Mouse (Mus musculus) embryonic facial prominence, embryonic 12.5 days (tissue): Measurements from ENCODE around the gene AC124502.3. TPM values are rescaled to one million over a fixed set of nuclear protein-coding genes. Genes with fewer than 3 reads are reported as not detected.
A peak's percentile ranks its signal among the peaks of the same experiment; 100 is the strongest.

Experiments
- ATAC-seq: fragments of 200-750 bp; cut with Nextera tagmentation; 2 replicates; pipeline ENCODE4 v1.8.0; 2017; ENCODE audit not compliant: insufficient number of reproducible peaks, insufficient read depth, low FRiP score, low TSS enrichment
- H3K27ac ChIP-seq: fragments of 300-500 bp; sonication (generic); 2 replicates; pipeline ENCODE4 v1.5.1; 2016; ENCODE audit warnings: mild to moderate bottlenecking
- H3K27me3 ChIP-seq: fragments of 300-500 bp; sonication (generic); 2 replicates; pipeline ENCODE4 v1.6.1; 2016; ENCODE audit warnings: mild to moderate bottlenecking, moderate library complexity
- H3K36me3 ChIP-seq: fragments of 300-500 bp; sonication (generic); 2 replicates; pipeline ENCODE4 v1.6.1; 2016; ENCODE audit warnings: mild to moderate bottlenecking
- H3K4me1 ChIP-seq: fragments of 300-500 bp; sonication (generic); 2 replicates; pipeline ENCODE4 v1.6.1; 2016
- H3K4me2 ChIP-seq: fragments of 300-500 bp; sonication (generic); replicated peaks from 2 replicates; pipeline ENCODE4 v1.6.1; 2016; ENCODE audit warnings: mild to moderate bottlenecking, moderate library complexity
- H3K4me3 ChIP-seq: fragments of 300-500 bp; sonication (generic); 2 replicates; pipeline ENCODE4 v1.5.1; 2016; ENCODE audit warnings: mild to moderate bottlenecking
- H3K9ac ChIP-seq: fragments of 300-500 bp; sonication (generic); 2 replicates; pipeline ENCODE4 v1.6.1; 2016; ENCODE audit warnings: mild to moderate bottlenecking, moderate library complexity
- H3K9me3 ChIP-seq: fragments of 300-500 bp; sonication (generic); 2 replicates; pipeline ENCODE4 v1.6.1; 2016; ENCODE audit warnings: mild to moderate bottlenecking, moderate library complexity
- WGBS: fragments of 180-500 bp; shearing (Covaris S2); methylation state at CpG from one replicate; pipeline ENCODE4 v1.1.7; 2016; 5-methylcytosine and 5-hydroxymethylcytosine counted together
- polyA plus RNA-seq: library from polyadenylated mRNA; unstranded; fragments of >200 nt; fragmentation: Nextera tagmentation; extraction: Ambion mirVana; gene quantifications from 2 replicates; pipeline ENCODE4 v1.2.1, GENCODE M21; 2016

Gene AC124502.3
- polyA plus RNA-seq, 1 experiment from 2014 or later, result 4.7 TPM

DNA sequence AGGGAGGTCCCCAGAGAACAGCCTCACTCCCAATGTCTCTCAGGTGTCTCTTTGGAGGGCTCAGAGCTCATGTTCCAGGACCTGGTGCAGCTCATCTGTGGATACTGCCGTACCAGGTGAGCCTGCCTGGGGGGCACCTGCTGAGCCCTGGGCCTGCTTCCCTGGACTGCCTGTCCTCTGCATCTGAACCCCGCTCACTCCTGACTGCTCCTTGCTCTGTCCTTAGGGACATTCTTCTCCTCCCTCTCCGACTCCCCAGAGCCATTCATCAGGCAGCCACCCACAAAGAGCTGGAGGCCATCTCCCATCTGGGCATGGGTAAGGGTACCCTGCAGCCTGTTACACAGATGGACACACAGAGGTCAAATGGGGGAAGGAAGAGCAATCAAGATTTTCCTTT is 12.8 kb downstream of the AC124502.3 start:
- H3K36me3 ChIP-seq, result peaks cover 30% of the 10 kb centered on the region
- peaks cover 47% of the 10 kb centered on the region for H3K27me3 ChIP-seq
- peaks cover 34% of the 10 kb centered on the region for H3K4me1 ChIP-seq
- H3K9me3 ChIP-seq, result no peaks in the 10 kb centered on the region
- H3K4me3 ChIP-seq, result 0 out of 2 replicates have a peak overlapping the region, but pooled peaks have one; percentile 13
- peak overlapping the region; percentile 38 for H3K4me2 ChIP-seq
- no peak overlapping the region for H3K27ac ChIP-seq
- no peak for ATAC-seq
- 42% methylated on average over 3 of the region's 3 CpGs for WGBS
- no peak overlapping the region for H3K9ac ChIP-seq

DNA sequence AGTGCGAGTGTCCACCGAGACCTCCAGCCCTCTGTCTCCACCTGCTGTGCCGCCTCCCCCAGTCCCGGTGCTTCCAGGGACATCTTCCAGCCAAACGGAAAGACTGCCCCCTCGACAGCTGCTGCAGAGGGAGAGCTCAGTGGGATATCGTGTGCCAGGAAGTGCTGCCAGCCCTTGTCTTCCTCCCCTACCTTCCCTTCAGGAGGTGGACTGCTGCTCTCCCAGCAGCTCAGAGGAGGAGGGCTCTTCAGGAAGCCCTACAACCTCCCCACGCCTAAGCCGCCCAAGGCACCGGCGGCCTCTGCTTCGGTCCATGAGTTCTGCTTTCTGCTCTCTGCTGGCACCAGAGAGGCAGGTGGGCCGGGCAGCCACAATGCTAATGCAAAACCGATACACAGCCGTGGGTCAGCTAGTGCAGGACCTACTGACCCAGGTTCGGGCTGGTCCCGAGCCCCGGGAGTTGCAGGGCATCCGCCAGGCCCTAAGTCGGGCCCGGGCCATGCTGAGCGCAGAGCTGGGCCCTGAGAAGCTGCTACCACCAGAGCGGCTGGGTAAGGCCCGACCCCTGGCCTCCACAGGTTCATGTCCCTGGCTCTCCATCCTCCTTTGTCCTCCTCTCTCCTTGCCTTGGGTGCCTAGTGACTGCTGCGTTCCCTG is 13.6 kb downstream of the AC124502.3 start:
- Histone ChIP-seq H3K4me2 (no peak overlapping the region), H3K9me3 (no peaks in the 10 kb centered on the region), H3K9ac (no peak overlapping the region; the same call in 1 of the 2 replicates), H3K4me3 (no peak overlapping the region), H3K27ac (no peak overlapping the region), H3K4me1 (peaks cover 39% of the 10 kb centered on the region), H3K36me3 (peaks cover 23% of the 10 kb centered on the region), H3K27me3 (peaks cover 47% of the 10 kb centered on the region)
- no peak for ATAC-seq
- 31% methylated on average over 25 of the region's 25 CpGs for WGBS

DNA sequence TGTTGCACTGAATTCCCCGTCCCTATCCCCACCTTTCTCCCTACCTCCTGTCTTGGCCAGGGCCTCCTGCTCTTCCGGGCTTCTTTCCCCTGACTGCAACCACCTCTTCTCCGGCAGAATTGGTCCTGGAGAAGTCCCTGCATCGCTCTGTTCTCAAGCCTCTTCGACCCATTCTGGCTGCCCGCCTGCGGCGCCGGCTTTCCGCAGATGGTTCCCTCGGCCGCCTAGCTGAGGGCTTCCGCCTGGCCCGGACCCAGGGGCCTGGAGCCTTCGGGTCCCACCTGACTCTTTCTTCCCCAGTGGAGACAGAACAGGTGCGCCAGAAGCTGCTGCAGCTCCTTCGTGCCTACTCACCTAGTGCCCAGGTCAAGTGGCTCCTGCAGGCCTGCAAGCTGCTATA is 14.2 kb downstream of the AC124502.3 start:
- H3K27ac ChIP-seq, result no peak overlapping the region
- ATAC-seq, result no peak
- peaks cover 17% of the 10 kb centered on the region for H3K36me3 ChIP-seq
- peaks cover 39% of the 10 kb centered on the region for H3K4me1 ChIP-seq
- H3K27me3 ChIP-seq, result peaks cover 47% of the 10 kb centered on the region
- no peak overlapping the region for H3K9ac ChIP-seq
- H3K9me3 ChIP-seq, result no peaks in the 10 kb centered on the region
- no peak overlapping the region for H3K4me2 ChIP-seq
- no peak overlapping the region for H3K4me3 ChIP-seq
- 61% methylated on average over 17 of the region's 17 CpGs for WGBS

- Histone ChIP-seq H3K4me1 (peaks cover 49% of the 10 kb centered on the region), H3K4me3 (0 out of 2 replicates have a peak overlapping the region, but pooled peaks have one; percentile 1), H3K27ac (no peak overlapping the region), H3K9me3 (no peaks in the 10 kb centered on the region), H3K9ac (no peak overlapping the region), H3K4me2 (no peak overlapping the region), H3K36me3 (peaks cover 8% of the 10 kb centered on the region; the same call in 1 of the 2 replicates), H3K27me3 (peaks cover 47% of the 10 kb centered on the region)
- no peak for ATAC-seq
- WGBS, result 14% methylated on average over 9 of the region's 9 CpGs
Measured at GRCm38 (mm10) chr19:5053909-5054308, 15.2 kb downstream of the AC124502.3 start.

DNA sequence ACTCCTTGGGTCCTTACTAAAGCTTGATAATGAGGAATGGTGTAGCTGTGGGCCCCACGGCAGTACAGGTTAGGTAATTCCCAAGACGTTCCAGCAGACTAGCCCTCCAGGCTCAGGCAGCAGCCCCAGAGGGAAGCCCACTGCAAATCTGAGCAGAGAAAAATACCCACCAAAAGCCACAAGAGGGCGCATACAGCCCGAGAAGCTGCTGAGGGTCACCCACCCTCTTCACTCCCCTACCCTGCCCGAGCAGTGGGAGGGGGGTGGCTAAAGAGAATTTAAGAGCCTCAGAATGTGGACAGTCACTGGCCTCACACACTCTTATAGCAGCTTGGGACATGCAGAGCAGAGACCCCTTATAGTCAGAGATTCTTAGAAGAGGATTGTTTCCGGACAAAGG is 17.6 kb downstream of the AC124502.3 start:
- peak; percentile 10; the same call in 1 of the 2 replicates for ATAC-seq
- WGBS, result 8% methylated on average over 6 of the region's 6 CpGs
- Histone ChIP-seq H3K4me1 (peaks cover 55% of the 10 kb centered on the region), H3K9ac (no peak overlapping the region), H3K4me3 (no peak overlapping the region), H3K9me3 (no peaks in the 10 kb centered on the region), H3K4me2 (no peak overlapping the region; the same call in 1 of the 2 replicates), H3K36me3 (no peaks in the 10 kb centered on the region), H3K27me3 (peaks cover 30% of the 10 kb centered on the region), H3K27ac (no peak overlapping the region)

- no peak for ATAC-seq
- WGBS, result 24% methylated on average over 16 of the region's 16 CpGs
- peak overlapping the region; percentile 59; the same call in 1 of the 2 replicates for H3K27ac ChIP-seq
- peaks cover 12% of the 10 kb centered on the region for H3K27me3 ChIP-seq
- H3K9ac ChIP-seq, result no peak overlapping the region
- H3K4me3 ChIP-seq, result no peak overlapping the region
- peaks cover 46% of the 10 kb centered on the region for H3K4me1 ChIP-seq
- H3K9me3 ChIP-seq, result no peaks in the 10 kb centered on the region
- H3K4me2 ChIP-seq, result no peak overlapping the region
- no peaks in the 10 kb centered on the region for H3K36me3 ChIP-seq
Measured at GRCm38 (mm10) chr19:5057876-5058775, 19.4 kb downstream of the AC124502.3 start.

DNA sequence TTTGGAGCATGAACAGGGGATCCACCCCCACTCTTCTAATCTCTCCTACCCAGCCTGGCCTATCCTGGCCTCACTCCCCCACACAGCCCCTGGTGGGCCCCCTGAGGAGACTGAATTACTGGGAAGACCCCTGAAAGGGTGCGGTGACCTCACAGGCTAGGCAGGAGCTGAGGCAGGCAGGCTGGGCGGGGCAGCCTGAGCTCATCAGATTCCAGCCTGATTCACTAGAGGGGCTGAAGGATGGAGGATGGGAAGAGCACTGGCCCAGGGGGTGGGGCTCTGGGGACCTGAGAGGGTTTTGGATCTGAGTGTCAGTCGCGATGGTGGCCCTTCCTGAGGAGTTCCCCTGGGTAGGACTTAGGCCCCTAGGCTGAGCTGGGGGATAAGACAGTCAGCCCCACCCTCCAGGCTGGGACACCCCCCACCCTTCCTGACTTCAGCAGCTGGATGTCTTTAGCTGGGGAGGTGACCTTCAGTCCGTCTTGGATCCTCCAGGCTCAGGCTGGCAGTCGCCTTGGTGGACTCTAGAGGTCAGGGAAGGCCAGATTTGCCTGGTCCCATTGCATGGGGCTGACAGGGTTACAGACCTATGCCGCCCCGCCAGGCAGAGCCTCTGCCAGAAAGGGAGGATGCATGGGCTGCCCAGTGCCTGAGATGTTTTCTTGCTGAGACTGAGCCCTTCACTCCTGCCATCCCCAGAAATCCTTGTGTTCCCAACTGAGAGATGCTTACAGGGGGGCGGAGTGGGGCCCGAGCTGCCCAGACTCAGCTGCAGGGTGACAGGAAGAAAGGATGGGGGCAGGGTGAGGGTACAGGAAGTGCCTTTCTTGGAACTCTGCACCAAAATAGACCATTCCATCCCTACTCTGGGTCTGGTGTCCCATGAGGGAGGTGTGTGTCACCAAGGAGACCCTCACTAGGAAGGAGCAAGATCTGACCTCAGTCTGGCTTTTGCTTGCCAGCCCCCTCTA is 20.4 kb downstream of the AC124502.3 start:
- peak overlapping the region; percentile 59 for H3K27ac ChIP-seq
- no peaks in the 10 kb centered on the region for H3K9me3 ChIP-seq
- peak overlapping the region; percentile 25; the same call in 1 of the 2 replicates for H3K9ac ChIP-seq
- peaks cover 46% of the 10 kb centered on the region for H3K4me1 ChIP-seq
- H3K4me3 ChIP-seq, result no peak overlapping the region
- H3K4me2 ChIP-seq, result peak overlapping the region; percentile 10; the same call in 1 of the 2 replicates
- ATAC-seq, result peak; percentile 45; the same call in 1 of the 2 replicates
- 0 out of 2 replicates have a peak, but pooled peaks cover 3% of the 10 kb centered on the region for H3K27me3 ChIP-seq
- no peaks in the 10 kb centered on the region for H3K36me3 ChIP-seq
- WGBS, result 12% methylated on average over 10 of the region's 10 CpGs

GRCm38 (mm10) chr19:5060365-5061330 is 22.0 kb downstream of the AC124502.3 start:
- Histone ChIP-seq H3K27ac (peak overlapping the region; percentile 59), H3K4me3 (no peak overlapping the region), H3K4me1 (peaks cover 57% of the 10 kb centered on the region), H3K27me3 (no peaks in the 10 kb centered on the region), H3K36me3 (no peaks in the 10 kb centered on the region), H3K9ac (no peak overlapping the region), H3K9me3 (no peaks in the 10 kb centered on the region), H3K4me2 (no peak overlapping the region)
- WGBS, result 36% methylated on average over 5 of the region's 5 CpGs
- no peak for ATAC-seq

DNA sequence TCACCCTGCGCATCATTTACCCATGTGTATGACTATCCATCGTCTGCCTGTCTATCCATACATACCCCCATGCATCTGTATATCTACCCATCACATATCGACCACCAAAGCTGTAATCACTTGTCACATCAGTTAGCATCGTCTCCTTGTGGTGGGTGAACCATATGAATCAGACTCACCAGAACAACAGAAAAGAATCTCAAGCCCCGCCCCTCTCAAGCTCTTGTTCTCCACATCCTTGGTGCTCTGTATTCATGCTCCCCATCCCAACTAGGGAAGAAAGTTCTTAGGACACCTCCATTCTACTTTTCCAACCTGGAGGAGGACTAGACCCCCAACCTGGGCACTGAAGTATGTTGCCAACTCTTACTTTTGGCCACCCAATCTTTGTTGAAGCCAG is 23.4 kb downstream of the AC124502.3 start:
- H3K4me2 ChIP-seq, result no peak overlapping the region
- H3K4me1 ChIP-seq, result peaks cover 53% of the 10 kb centered on the region
- no peak overlapping the region for H3K9ac ChIP-seq
- H3K27me3 ChIP-seq, result no peaks in the 10 kb centered on the region
- 84% methylated on average over 5 of the region's 5 CpGs for WGBS
- no peaks in the 10 kb centered on the region for H3K9me3 ChIP-seq
- no peaks in the 10 kb centered on the region for H3K36me3 ChIP-seq
- no peak overlapping the region for H3K4me3 ChIP-seq
- H3K27ac ChIP-seq, result no peak overlapping the region
- no peak for ATAC-seq

- H3K9me3 ChIP-seq, result no peaks in the 10 kb centered on the region
- no peak overlapping the region for H3K4me2 ChIP-seq
- H3K4me1 ChIP-seq, result peaks cover 57% of the 10 kb centered on the region
- no peak overlapping the region for H3K4me3 ChIP-seq
- H3K9ac ChIP-seq, result no peak overlapping the region
- H3K27me3 ChIP-seq, result no peaks in the 10 kb centered on the region
- no peak for ATAC-seq
- 33% methylated on average over 6 of the region's 6 CpGs for WGBS
- no peak overlapping the region for H3K27ac ChIP-seq
- no peaks in the 10 kb centered on the region for H3K36me3 ChIP-seq
Measured at GRCm38 (mm10) chr19:5062446-5062845, 23.8 kb downstream of the AC124502.3 start.
